In the genomic region with DNA sequence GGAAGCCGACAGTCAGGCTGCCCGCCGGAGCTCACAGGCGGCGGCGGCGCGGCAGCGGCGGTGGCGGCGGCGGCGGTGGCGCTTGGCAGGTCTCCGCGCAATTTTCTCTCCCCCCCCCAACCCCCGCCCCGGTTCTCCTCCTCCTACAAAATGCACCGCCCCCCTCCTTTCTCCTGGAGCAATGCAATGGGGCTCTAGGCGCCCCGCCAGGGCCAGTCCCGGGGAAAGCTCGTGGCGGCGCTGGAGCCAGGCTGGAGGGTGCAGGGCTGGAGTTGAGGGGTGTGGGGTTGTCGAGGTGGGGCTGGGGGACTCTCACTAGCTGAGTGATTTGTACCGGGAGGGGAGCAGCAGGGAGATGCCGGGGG, we compare ENCODE assay signal across 8 mouse cellular contexts. TPM values are rescaled to one million over a fixed set of nuclear protein-coding genes. Genes with fewer than 3 reads are reported as not detected.
DNase-seq lines count a peak whose midpoint lies in the region; ATAC-seq lines count a peak whose summit lies in the region.

No protein-coding gene starts in this region.

- no peaks in the 10 kb centered on the region for H3K36me3 ChIP-seq in forebrain, embryonic 11.5 days (ENCODE audit: control insufficient read depth, insufficient read depth, low read length)
- H3K36me3 ChIP-seq in heart, embryonic 14.5 days (ENCODE audit: control insufficient read depth, insufficient read depth, low read length): no peaks in the 10 kb centered on the region
- H3K36me3 ChIP-seq in liver, embryonic 12.5 days: no peaks in the 10 kb centered on the region
- no peaks in the 10 kb centered on the region for H3K36me3 ChIP-seq in neural tube, embryonic 11.5 days (ENCODE audit: control insufficient read depth, insufficient read depth, low read length)

- H3K4me1 ChIP-seq in forebrain, embryonic 11.5 days (replicated peaks; ENCODE audit: control insufficient read depth, insufficient read depth, low read length): peaks cover 5% of the 10 kb centered on the region; the same call in 1 of the 2 replicates
- H3K4me1 ChIP-seq in heart, embryonic 14.5 days (ENCODE audit: control insufficient read depth in 2 of 2, insufficient read depth in 2 of 2, low read length in 2 of 2): peaks cover 9 to 23% of the 10 kb centered on the region in 2 experiments
- H3K4me1 ChIP-seq in liver, embryonic 12.5 days: 0 out of 2 replicates have a peak, but pooled peaks cover 6% of the 10 kb centered on the region
- H3K4me1 ChIP-seq in neural tube, embryonic 11.5 days (ENCODE audit: control insufficient read depth, insufficient read depth, low read length): peaks cover 12% of the 10 kb centered on the region

- WGBS in forebrain, embryonic 11.5 days: 0% methylated on average over 23 of the region's 29 CpGs
- 0% methylated on average over 28 of the region's 29 CpGs for WGBS in heart, embryonic 14.5 days
- WGBS in liver, embryonic 12.5 days (ENCODE audit: insufficient replicate concordance): under 1% methylated on average over 25 of the region's 29 CpGs
- WGBS in neural tube, embryonic 11.5 days: 0% methylated on average over 5 of the region's 29 CpGs

- DNase-seq in kidney, adult 11 months: peak; percentile 35
- no peak for DNase-seq in kidney, postnatal 4 days
- peak; percentile 91 for DNase-seq in forebrain, embryonic 11.5 days (ENCODE audit: low spot score)
- DNase-seq in kidney, postnatal 10 days: peak; percentile 75
- DNase-seq in neural tube, embryonic 11.5 days (ENCODE audit: low spot score): no peak
- peak; percentile 58 for DNase-seq in thymus, postnatal 14 days

- ATAC-seq in forebrain, embryonic 11.5 days (replicated peaks; ENCODE audit: low FRiP score): peak; percentile 40
- ATAC-seq in heart, embryonic 14.5 days (ENCODE audit: insufficient number of reproducible peaks, insufficient read depth, low FRiP score, low read depth): peak; percentile 58
- 0 out of 2 replicates have a peak, but pooled peaks have one; percentile 42 for ATAC-seq in liver, embryonic 12.5 days
- ATAC-seq in neural tube, embryonic 11.5 days (ENCODE audit: insufficient read depth, low FRiP score, low TSS enrichment): peak; percentile 54

- peak overlapping the region; percentile 83 for H3K4me2 ChIP-seq in forebrain, embryonic 11.5 days (ENCODE audit: low read depth, low read length, severe bottlenecking)
- H3K4me2 ChIP-seq in heart, embryonic 14.5 days (ENCODE audit: low read length): peak overlapping the region; percentile 91
- H3K4me2 ChIP-seq in liver, embryonic 12.5 days: peak overlapping the region; percentile 68
- peak overlapping the region; percentile 69 for H3K4me2 ChIP-seq in neural tube, embryonic 11.5 days (ENCODE audit: low read depth)

- peak overlapping the region; percentile 95 for H3K27ac ChIP-seq in forebrain, embryonic 11.5 days (ENCODE audit: low read depth, low read length)
- H3K27ac ChIP-seq in heart, embryonic 14.5 days (replicated peaks in 1 of 2; ENCODE audit: control insufficient read depth in 1 of 2, insufficient read depth in 1 of 2, low read depth in 2 of 2, low read length in 2 of 2): peak overlapping the region in 1 of 2 experiments; percentile 61; a peak in 2 of 4 replicates
- no peak overlapping the region for H3K27ac ChIP-seq in liver, embryonic 12.5 days
- peak overlapping the region; percentile 73 for H3K27ac ChIP-seq in neural tube, embryonic 11.5 days (ENCODE audit: low read depth, low read length)

- no peaks in the 10 kb centered on the region for H3K27me3 ChIP-seq in forebrain, embryonic 11.5 days (ENCODE audit: control insufficient read depth, insufficient read depth, low read length)
- H3K27me3 ChIP-seq in heart, embryonic 14.5 days (ENCODE audit: control insufficient read depth, insufficient read depth, low read length): peaks cover 10% of the 10 kb centered on the region
- H3K27me3 ChIP-seq in liver, embryonic 12.5 days (replicated peaks): peaks cover 86% of the 10 kb centered on the region
- peaks cover 15% of the 10 kb centered on the region for H3K27me3 ChIP-seq in neural tube, embryonic 11.5 days (ENCODE audit: control insufficient read depth, insufficient read depth, low read length)

- H3K4me3 ChIP-seq in forebrain, embryonic 11.5 days (ENCODE audit: low read depth, low read length): peak overlapping the region; percentile 79
- peak overlapping the region; percentile 64 to 67 for H3K4me3 ChIP-seq in heart, embryonic 14.5 days (ENCODE audit: control insufficient read depth in 1 of 2, insufficient read depth in 1 of 2, low read depth in 1 of 2, low read length in 2 of 2)
- H3K4me3 ChIP-seq in liver, embryonic 12.5 days: peak overlapping the region; percentile 51
- peak overlapping the region; percentile 66 for H3K4me3 ChIP-seq in neural tube, embryonic 11.5 days (ENCODE audit: low read depth, low read length)

- peaks cover 4% of the 10 kb centered on the region; the same call in 1 of the 2 replicates for H3K9me3 ChIP-seq in forebrain, embryonic 11.5 days (ENCODE audit: control insufficient read depth, low read length)
- 0 out of 2 replicates have a peak, but pooled peaks cover 2% of the 10 kb centered on the region for H3K9me3 ChIP-seq in heart, embryonic 14.5 days (ENCODE audit: control insufficient read depth, low read length)
- no peaks in the 10 kb centered on the region for H3K9me3 ChIP-seq in liver, embryonic 12.5 days (replicated peaks)
- no peaks in the 10 kb centered on the region for H3K9me3 ChIP-seq in neural tube, embryonic 11.5 days (ENCODE audit: control insufficient read depth, low read length)

- H3K9ac ChIP-seq in forebrain, embryonic 11.5 days (ENCODE audit: low read length): peak overlapping the region; percentile 89
- H3K9ac ChIP-seq in heart, embryonic 14.5 days (ENCODE audit: low read length): peak overlapping the region; percentile 73
- H3K9ac ChIP-seq in liver, embryonic 12.5 days: no peak overlapping the region
- peak overlapping the region; percentile 66 for H3K9ac ChIP-seq in neural tube, embryonic 11.5 days (ENCODE audit: low read length)

RNA-seq across cellular contexts. Expression of gene Nog, which starts 0.7 kb away (rescaled TPM):
- 8.0 and 10.4 TPM in 2 replicates for polyA plus RNA-seq in forebrain, embryonic 11.5 days (2014; fragmentation: Nextera tagmentation; extraction: Ambion mirVana)
- 0.35 and 0.88 TPM in 2 replicates for polyA plus RNA-seq in heart, embryonic 14.5 days (2014; fragmentation: Nextera tagmentation; extraction: Ambion mirVana)
- 0.20 and 0.23 TPM in 2 replicates for polyA plus RNA-seq in liver, embryonic 12.5 days (2016; fragmentation: Nextera tagmentation; extraction: Ambion mirVana)
- 2.9 and 3.5 TPM in 2 replicates for polyA plus RNA-seq in neural tube, embryonic 11.5 days (2014; fragmentation: Nextera tagmentation; extraction: Ambion mirVana)

Comparison
In these comparisons a context has a peak if more than half of its experiments do, and no peak if none do; other contexts are left out.
1. DNase-seq: peak in kidney, adult 11 months (single experiment), forebrain, embryonic 11.5 days (single experiment), kidney, postnatal 10 days (single experiment) and thymus, postnatal 14 days (single experiment); none in kidney, postnatal 4 days (0 of 2) and neural tube, embryonic 11.5 days (single experiment).
2. Peak in every context shown above with its lines, with median percentiles within 50 percentile points of each other: ATAC-seq, H3K4me2 ChIP-seq and H3K4me3 ChIP-seq.